Mouse (Mus musculus) kidney, embryonic 16.5 days (tissue): ENCODE data around the gene Ucn2. TPM values are rescaled to one million over a fixed set of nuclear protein-coding genes. Genes with fewer than 3 reads are reported as not detected.
A peak's percentile ranks its signal among the peaks of the same experiment; 100 is the strongest.

Experiments
- ATAC-seq: fragments of 200-750 bp; cut with Nextera tagmentation; 2 replicates; pipeline ENCODE4 v1.8.0; 2017; ENCODE audit warnings: moderate TSS enrichment; ENCODE audit not compliant: low FRiP score, low TSS enrichment
- H3K27ac ChIP-seq: fragments of 300-500 bp; sonication (generic); 2 replicates; pipeline ENCODE4 v1.5.1; 2014; ENCODE audit warnings: low read length
- H3K27me3 ChIP-seq: fragments of 300-500 bp; sonication (generic); 2 replicates; pipeline ENCODE4 v1.6.1; 2014; ENCODE audit warnings: low read length, control low read depth, mixed read lengths; ENCODE audit not compliant: insufficient read depth
- H3K36me3 ChIP-seq: fragments of 300-500 bp; sonication (generic); 2 replicates; pipeline ENCODE4 v1.6.1; 2014; ENCODE audit warnings: low read length, control low read depth, mixed read lengths; ENCODE audit not compliant: insufficient read depth
- H3K4me1 ChIP-seq: fragments of 300-500 bp; sonication (generic); 2 replicates; pipeline ENCODE4 v1.6.1; 2014; ENCODE audit warnings: low read length, control low read depth, mixed read lengths; ENCODE audit not compliant: insufficient read depth
- H3K4me2 ChIP-seq: fragments of 300-500 bp; sonication (generic); replicated peaks from 2 replicates; pipeline ENCODE4 v1.6.1; 2014; ENCODE audit warnings: low read depth, low read length
- H3K4me3 ChIP-seq: fragments of 300-500 bp; sonication (generic); 2 replicates; pipeline ENCODE4 v1.5.1; 2014; ENCODE audit warnings: mild to moderate bottlenecking, low read length
- H3K9ac ChIP-seq: fragments of 300-500 bp; sonication (generic); replicated peaks from 2 replicates; pipeline ENCODE4 v1.6.1; 2014; ENCODE audit warnings: low read length
- H3K9me3 ChIP-seq: fragments of 300-500 bp; sonication (generic); 2 replicates; pipeline ENCODE4 v1.6.1; 2016; ENCODE audit warnings: low read length, control low read depth
- WGBS: fragments of 180-500 bp; shearing (Covaris S2); extraction: QIAGEN DNeasy Blood & Tissue Kit; methylation state at CpG from one replicate; pipeline ENCODE4 v1.1.7; 2014; 5-methylcytosine and 5-hydroxymethylcytosine counted together
- microRNA counts: library from miRNA; unstranded; fragments of <30 nt; microRNA quantifications from one replicate; lab custom pipeline; 2016
- microRNA-seq: library from miRNA; unstranded; fragments of <30 nt; microRNA quantifications from one replicate; pipeline ENCODE4, GENCODE M21; 2016
- polyA plus RNA-seq: library from polyadenylated mRNA; unstranded; fragments of >200 nt; fragmentation: Nextera tagmentation; extraction: Ambion mirVana; gene quantifications from 2 replicates; pipeline ENCODE4 v1.2.1, GENCODE M21; 2015

Gene Ucn2
- polyA plus RNA-seq, 1 experiment from 2014 or later: not detected

DNA sequence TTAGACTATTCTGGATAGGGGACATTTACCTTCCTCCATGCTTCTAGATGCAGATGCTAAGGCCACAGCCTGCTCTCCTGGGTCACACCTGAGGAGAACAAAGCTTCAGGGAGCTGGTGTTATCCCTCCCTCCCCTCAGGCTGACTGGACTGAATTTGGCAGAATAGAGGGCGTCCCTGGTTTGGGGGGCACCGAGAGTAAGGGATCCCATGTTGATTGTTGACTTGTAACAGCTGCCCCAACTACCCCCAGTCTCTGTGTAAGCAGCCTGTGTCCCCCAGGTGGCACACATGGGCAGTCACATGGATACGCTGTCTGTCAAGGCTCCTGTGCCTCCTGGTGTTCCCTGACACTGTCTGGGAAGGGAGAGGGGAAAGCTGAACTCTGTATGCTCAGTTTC is 42.6 kb downstream of the Ucn2 start:
- no peak overlapping the region for H3K4me2 ChIP-seq
- H3K9me3 ChIP-seq: no peaks in the 10 kb centered on the region
- no peak overlapping the region for H3K4me3 ChIP-seq
- no peaks in the 10 kb centered on the region for H3K27me3 ChIP-seq
- 69% methylated on average over 3 of the region's 3 CpGs for WGBS
- peaks cover 3% of the 10 kb centered on the region; the same call in 1 of the 2 replicates for H3K36me3 ChIP-seq
- no peak overlapping the region for H3K9ac ChIP-seq
- no peaks in the 10 kb centered on the region for H3K4me1 ChIP-seq
- H3K27ac ChIP-seq: no peak overlapping the region
- no peak for ATAC-seq

GRCm38 (mm10) chr9:109028919-109029318 is 43.1 kb downstream of the Ucn2 start:
- H3K9me3 ChIP-seq: no peaks in the 10 kb centered on the region
- H3K36me3 ChIP-seq: peaks cover 3% of the 10 kb centered on the region; the same call in 1 of the 2 replicates
- WGBS: 73% methylated on average over 5 of the region's 5 CpGs
- no peak overlapping the region for H3K9ac ChIP-seq
- no peak for ATAC-seq
- no peak overlapping the region for H3K27ac ChIP-seq
- H3K4me1 ChIP-seq: no peaks in the 10 kb centered on the region
- no peaks in the 10 kb centered on the region for H3K27me3 ChIP-seq
- H3K4me3 ChIP-seq: no peak overlapping the region
- no peak overlapping the region for H3K4me2 ChIP-seq

DNA sequence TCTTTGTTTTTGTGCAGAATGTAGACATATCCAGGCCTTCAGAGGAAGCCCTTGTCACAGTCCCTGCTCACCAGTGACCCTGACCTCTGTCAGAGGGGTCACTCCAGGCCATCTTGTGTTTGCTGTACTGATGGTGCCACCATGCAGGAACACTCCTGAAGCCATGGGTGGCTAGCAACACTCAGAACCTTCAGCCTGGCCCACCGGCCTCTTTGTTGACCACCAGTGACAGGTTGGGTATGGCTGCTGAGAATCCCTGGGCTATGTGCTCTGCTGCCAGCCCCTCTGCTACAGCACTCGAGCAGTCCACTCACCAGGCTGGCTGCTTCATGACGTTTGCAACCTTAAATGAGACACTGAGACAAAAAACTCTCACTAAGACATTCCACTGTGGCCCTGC is 44.5 kb downstream of the Ucn2 start:
- Histone ChIP-seq H3K4me2 (no peak overlapping the region), H3K9ac (no peak overlapping the region), H3K36me3 (peaks cover 3% of the 10 kb centered on the region; the same call in 1 of the 2 replicates), H3K9me3 (no peaks in the 10 kb centered on the region), H3K4me3 (no peak overlapping the region), H3K27ac (no peak overlapping the region), H3K4me1 (no peaks in the 10 kb centered on the region), H3K27me3 (no peaks in the 10 kb centered on the region)
- ATAC-seq: no peak
- WGBS: 70% methylated on average over 3 of the region's 3 CpGs

DNA sequence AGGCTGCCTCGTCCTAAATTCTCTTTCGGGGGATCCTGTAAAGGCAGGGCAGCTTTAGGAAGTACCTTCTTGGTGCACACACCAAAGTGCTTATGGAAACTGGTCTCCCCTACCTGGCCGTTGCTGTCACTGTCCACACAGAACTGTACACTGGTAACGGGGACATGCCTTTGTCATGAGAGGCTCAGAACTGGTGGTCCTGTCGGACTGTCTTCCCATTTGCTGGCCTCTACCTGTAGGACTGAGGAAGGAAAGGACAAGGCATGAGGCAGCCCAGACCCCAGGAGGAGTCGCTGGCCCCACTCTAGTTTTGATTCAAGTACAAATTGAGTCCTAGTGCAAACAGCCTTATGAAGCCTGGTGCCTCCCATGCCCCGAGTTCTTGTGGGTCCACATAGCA is 45.2 kb downstream of the Ucn2 start:
- Histone ChIP-seq H3K4me1 (no peaks in the 10 kb centered on the region), H3K9ac (no peak overlapping the region), H3K36me3 (no peaks in the 10 kb centered on the region; the same call in 1 of the 2 replicates), H3K27ac (no peak overlapping the region), H3K27me3 (no peaks in the 10 kb centered on the region), H3K4me2 (no peak overlapping the region), H3K4me3 (no peak overlapping the region), H3K9me3 (no peaks in the 10 kb centered on the region)
- ATAC-seq: no peak
- 91% methylated on average over 7 of the region's 7 CpGs for WGBS

GRCm38 (mm10) chr9:109031686-109032085 is 45.9 kb downstream of the Ucn2 start:
- no peaks in the 10 kb centered on the region; the same call in 1 of the 2 replicates for H3K36me3 ChIP-seq
- no peaks in the 10 kb centered on the region for H3K27me3 ChIP-seq
- no peaks in the 10 kb centered on the region for H3K9me3 ChIP-seq
- H3K27ac ChIP-seq: no peak overlapping the region
- H3K4me1 ChIP-seq: no peaks in the 10 kb centered on the region
- ATAC-seq: no peak
- 75% methylated on average over 8 of the region's 8 CpGs for WGBS
- H3K4me3 ChIP-seq: no peak overlapping the region
- H3K9ac ChIP-seq: no peak overlapping the region
- H3K4me2 ChIP-seq: no peak overlapping the region

- Histone ChIP-seq H3K4me3 (no peak overlapping the region), H3K4me2 (no peak overlapping the region), H3K4me1 (no peaks in the 10 kb centered on the region), H3K27ac (no peak overlapping the region), H3K27me3 (no peaks in the 10 kb centered on the region), H3K9me3 (no peaks in the 10 kb centered on the region), H3K36me3 (no peaks in the 10 kb centered on the region; the same call in 1 of the 2 replicates), H3K9ac (no peak overlapping the region)
- 81% methylated on average over 6 of the region's 6 CpGs for WGBS
- ATAC-seq: no peak
Observed at GRCm38 (mm10) chr9:109032435-109032834, 46.6 kb downstream of the Ucn2 start.

MicroRNAs encoded within 50 kb of the gene (microRNA counts, 519-probe panel; counts per million panel counts)
- microRNA mmu-miR-711 (lab: Ali Mortazavi, UCI): 104 counts per million, percentile 35 among the panel's probes with 10 or more counts

Small RNAs within 50 kb of the gene (microRNA-seq; reads per million reads assigned to microRNA genes)
- gene Mir711: not detected

Other genes starting within 250 kb of the Ucn2 start
- 100 and 109 TPM in 2 replicates for gene Ip6k2, start 202.2 kb upstream of the Ucn2 start, polyA plus RNA-seq
- gene Nckipsd, start 177.6 kb upstream of the Ucn2 start, polyA plus RNA-seq: 17.7 and 23.6 TPM in 2 replicates
- 0.12 and 0.26 TPM in 2 replicates for gene Celsr3, start 159.7 kb upstream of the Ucn2 start, polyA plus RNA-seq
- 14.4 and 15.3 TPM in 2 replicates for gene Slc26a6, start 132.7 kb upstream of the Ucn2 start, polyA plus RNA-seq
- not detected in 2 replicates for gene Tmem89, start 71.4 kb upstream of the Ucn2 start, polyA plus RNA-seq
- 621 and 666 TPM in 2 replicates for gene Uqcrc1, start 49.4 kb upstream of the Ucn2 start, polyA plus RNA-seq
- 2.9 and 3.9 TPM in 2 replicates for gene Col7a1, start 32.4 kb upstream of the Ucn2 start, polyA plus RNA-seq
- gene Pfkfb4, start 5.8 kb downstream of the Ucn2 start, polyA plus RNA-seq: 10.4 and 10.9 TPM in 2 replicates
- 104 and 110 TPM in 2 replicates for gene Shisa5, start 52.6 kb downstream of the Ucn2 start, polyA plus RNA-seq
- 13.6 and 16.6 TPM in 2 replicates for gene Trex1, start 73.7 kb downstream of the Ucn2 start, polyA plus RNA-seq
- gene Atrip, start 88.1 kb downstream of the Ucn2 start, polyA plus RNA-seq: 26.7 and 30.7 TPM in 2 replicates
- 16.5 and 16.8 TPM in 2 replicates for gene Ccdc51, start 96.5 kb downstream of the Ucn2 start, polyA plus RNA-seq
- 494 and 537 TPM in 2 replicates for gene Tma7, start 96.6 kb downstream of the Ucn2 start, polyA plus RNA-seq
- gene Plxnb1, start 109.4 kb downstream of the Ucn2 start, polyA plus RNA-seq: 18.9 and 19.8 TPM in 2 replicates
- not detected in 2 replicates for gene Fbxw21, start 176.0 kb downstream of the Ucn2 start, polyA plus RNA-seq
- gene Fbxw13, start 210.0 kb downstream of the Ucn2 start, polyA plus RNA-seq: not detected in 2 replicates
- gene Fbxw20, start 248.7 kb downstream of the Ucn2 start, polyA plus RNA-seq: not detected in 2 replicates